Mouse (Mus musculus): ENCODE data around the gene Grin1.
"Not testable (repeated sequence)": the region's sequence is repeated elsewhere in the genome, so short reads cannot be mapped to it uniquely, and the experiment has no call there.

Grin1 gene

DNA sequence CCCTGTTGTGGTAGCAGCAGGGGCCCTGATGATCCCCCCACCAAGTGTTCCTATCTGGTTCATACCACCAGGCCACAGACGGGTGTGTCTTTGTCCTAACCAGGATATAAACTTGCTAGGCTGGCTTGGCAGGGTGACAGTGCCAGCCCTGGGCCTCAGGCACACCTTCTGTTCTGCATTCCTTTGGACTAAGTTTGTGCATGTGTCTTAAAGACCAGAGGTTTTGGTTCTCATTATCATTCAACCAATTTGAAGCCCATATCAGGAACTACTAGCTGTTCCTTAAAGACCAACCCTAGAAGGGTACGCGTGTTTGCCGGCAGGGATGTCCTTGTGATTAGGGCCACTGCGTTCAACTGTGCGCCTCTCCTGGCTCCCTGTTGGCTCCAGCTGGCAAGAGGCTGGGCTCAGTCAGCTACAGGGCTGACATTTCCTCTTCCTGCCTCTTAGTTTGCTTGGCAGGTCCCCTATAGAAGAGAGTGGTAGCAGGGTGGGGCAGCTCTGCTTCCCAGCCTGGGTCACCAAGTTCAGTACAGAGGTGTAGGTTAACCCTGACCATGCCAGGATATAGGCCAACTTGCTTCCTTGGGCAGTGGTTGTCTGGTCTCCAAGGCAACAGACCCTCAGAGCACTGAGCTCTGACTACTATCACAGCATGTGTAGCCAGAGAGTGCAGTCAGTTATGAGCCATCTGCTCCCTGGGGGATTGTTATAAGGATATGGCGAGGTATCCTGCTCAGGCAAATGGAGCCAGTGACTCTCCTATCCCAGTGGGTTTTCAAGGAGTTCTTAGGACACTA lies 31.9 kb downstream of the Grin1 start:
- DNase-seq (ENCODE audit: low spot score) = no peak

DNA sequence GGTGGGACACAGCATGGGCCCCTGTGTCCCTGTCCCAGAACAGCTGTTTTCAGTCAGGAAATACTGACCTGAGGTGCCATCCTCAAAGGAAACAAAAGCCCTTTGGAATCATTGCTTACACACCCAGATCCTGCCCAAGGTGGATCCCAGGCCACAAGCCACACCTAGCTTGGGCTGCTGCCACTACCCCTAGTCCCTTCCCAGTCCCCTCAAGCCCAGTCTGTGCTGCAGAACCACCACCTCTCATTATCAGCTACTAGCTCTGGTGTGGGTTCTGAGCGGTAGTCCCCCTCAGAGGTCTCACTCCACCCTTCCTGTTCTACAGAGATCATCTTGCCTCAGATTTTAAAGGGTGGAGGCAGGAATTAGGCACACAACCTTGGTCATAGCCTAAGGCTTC lies 32.7 kb downstream of the Grin1 start:
- DNase-seq (ENCODE audit: low spot score) = no peak

DNA sequence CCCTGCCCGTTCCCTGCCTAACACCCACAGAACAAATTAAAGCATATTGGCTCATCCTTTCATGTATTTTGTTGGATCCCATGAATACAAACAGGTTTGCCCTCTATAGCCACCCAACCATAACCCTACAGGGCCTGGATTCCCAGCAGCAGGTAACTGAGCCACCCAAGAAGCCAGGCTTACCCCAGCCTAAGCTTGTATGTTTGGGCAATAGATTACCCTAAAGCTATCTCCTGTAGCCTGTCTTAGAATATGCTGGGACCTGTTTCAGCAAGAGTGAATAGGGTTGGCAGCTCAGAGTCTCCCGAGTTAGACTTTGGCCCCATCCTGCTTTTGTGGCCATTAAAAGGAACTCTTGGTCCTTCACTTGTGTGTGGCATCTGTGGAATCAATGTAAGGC lies 33.4 kb downstream of the Grin1 start:
- DNase-seq (ENCODE audit: low spot score) = no peak

DNA sequence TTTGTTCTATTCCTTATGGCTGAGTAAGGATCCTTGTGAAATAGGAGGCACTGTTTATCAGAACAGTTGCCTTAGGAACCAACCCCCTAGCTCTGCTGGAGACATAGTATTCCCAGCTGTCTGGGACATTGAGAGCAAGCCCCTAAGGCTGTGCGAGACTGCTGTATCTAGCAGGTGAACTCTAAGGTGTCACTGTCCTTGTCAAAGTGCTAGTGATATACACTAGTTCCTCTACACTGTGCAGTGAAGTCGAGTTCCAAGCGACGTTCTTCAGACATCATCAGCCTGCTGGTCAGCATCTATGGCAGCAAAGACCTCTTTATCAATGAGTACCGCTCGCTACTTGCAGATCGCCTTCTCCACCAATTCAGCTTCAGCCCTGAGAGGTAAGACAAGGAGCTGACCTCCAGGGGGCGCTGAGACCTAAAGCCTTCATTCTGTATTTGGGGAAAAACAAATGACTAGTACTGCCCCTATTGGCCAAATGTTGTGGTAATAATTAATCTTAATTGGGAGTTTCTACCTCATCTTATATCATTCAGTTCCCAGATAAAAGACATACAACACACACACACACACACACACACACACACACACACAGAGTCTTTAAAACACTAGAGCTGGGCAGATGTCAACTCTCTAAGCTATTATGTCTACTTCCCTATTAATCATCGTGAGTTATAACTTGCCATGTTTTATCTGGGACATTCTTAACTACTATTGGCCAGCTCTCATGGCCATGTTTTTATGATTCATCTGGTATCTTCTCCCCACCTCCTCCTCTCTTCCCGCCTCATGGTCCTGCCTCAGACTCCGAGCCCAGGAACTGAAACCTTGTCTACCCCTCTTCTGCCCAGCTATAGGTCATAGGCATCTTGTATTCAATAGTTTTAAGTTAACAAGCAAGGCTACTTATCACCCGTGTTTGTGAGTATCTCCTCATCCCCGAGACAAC lies 39.8 kb downstream of the Grin1 start:
- DNase-seq (ENCODE audit: low spot score) = no peak

DNA sequence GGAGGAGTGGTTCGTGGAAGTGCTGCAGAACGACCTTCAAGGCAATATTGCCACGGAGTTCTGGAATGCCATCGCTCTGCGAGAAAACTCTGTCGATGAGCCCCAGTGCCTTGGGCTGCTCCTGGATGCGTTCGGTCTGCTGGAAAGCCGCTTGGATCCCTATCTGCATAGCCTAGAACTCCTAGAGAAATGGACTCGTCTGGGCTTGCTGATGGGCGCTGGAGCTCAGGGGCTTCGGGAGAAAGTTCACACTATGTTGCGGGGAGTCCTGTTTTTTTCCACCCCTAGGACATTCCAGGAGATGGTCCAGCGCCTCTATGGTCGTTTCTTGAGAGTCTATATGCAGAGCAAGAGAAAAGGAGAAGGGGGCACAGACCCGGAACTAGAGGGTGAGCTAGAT lies 46.0 kb downstream of the Grin1 start:
- no peak for DNase-seq (ENCODE audit: low spot score)

DNA sequence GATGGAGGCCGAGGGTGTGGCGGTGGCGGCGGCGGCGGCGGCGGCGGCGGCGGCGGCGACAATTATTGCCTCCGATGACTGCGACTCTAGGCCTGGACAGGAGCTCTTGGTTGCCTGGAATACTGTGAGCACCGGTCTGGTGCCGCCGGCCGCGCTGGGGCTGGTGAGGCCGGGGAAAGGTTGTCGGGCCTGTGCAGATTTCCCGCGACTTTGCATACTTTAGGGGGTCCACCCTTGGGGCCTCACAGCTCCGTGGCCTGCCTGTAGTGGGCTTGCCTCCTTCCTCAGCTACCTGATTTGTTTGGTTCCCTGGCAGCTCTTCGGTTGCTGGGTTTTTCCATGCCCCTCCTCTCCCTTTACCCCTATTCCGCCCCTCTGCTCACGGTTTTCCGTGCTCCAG lies 46.5 kb downstream of the Grin1 start:
- DNase-seq (ENCODE audit: low spot score) = no peak

DNA sequence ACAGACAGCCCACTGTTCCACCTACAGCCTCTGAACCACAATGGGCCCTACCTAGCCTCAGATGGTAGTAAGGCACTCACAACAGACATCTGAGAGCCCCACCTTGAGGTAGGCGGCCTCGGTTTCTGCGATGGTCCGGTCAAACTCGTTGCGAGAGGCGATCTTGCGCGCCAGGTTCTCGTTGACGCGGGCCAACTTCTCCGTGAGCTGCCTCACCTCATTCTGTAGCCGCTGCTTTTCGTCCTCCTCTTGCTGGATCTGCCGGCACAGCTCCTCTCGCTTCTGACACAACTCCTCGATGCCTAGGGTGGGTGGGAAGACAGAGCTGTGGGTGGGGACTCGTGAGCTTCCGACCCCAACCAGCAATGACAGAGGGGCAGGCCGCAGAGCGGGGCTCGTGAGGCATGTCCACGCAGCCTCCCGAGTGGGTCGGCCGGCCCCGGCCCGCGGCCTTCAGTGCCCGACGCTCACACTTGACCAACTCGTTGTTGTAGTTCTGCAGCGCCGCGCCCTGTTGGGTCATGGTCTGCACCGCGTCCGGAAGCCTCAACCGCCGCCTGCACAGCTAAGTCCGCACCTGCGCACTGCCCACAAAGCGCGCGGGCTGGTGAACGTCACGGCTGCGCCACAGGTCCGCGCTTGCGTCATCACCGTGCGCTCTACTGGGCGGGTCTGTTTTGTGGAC lies 47.0 kb downstream of the Grin1 start, which contains the start of the genes Ssna1 and Anapc2:
TSS of gene Ssna1 (minus strand) at position 612 of the 685 bp plus-strand sequence.
TSS of gene Anapc2 (plus strand) at position 652 of the 685 bp plus-strand sequence.
- peak; percentile 97 for DNase-seq (ENCODE audit: low spot score)

DNA sequence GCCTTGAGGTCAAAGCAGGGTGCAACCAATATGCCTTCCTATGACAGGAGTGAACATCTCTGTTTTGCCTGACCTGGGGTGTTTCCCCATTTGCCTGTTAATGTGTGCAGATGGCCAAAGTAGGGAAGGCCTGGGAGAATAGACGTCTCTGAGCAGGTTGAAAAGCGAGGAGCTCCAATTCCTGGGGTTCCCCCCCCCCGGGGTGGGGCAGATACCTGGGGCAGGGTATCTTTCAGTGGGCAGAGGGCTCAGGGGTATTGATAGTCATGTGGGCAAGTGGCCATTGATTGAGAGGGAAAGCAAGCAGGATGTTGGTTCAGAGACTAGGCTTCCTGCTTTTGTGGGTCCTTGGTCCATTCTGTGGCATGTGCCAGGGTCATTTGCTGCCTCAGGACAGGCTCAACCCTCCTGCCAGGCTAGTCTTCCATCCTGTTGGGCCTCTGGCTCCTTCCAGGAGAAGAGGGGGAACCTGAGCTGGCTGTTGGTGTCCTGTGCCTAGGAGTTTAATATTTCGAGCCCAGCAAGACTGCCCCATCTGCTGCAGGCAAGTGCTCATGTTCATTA lies 51.2 kb downstream of the Grin1 start:
- DNase-seq (ENCODE audit: low spot score) = no peak

DNA sequence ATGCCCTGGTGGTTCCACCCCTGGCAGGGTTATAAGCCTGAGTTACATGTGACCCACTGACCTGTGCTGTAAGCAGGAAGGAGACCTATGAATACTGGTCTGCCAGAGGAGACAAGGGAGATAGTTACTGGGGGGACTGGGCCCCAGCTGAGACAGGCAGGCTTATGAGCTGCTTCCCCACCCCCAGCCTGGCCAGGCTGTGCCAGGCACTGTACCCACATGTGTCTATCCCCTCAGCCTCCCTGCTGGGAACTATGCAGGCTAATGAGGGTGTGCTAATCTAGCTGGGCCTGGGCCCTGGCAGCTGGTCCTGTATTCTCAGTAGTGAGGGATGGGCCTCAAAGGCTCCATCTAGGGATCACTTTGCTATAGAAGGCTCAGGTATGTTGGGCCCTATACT lies 51.7 kb downstream of the Grin1 start:
- no peak for DNase-seq (ENCODE audit: low spot score)

DNA sequence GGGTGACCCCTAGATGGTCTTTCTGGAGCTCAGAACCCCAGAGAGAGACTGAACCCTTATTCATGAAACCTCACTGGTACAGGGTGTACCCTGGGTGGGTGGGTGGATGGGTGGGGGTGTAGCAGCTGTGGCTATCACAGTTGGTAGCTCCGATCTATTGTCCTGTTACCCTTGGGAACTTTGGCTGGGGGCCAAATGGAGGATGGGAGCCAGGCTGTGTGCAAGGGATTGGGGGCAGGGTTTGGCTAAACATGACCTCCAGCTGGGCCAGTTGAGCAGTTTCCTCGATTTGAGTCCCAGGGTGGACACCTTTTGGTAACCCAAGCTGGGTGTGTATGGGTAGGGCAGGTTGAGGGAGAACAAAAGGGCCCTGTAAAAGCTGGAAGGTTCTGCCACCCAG lies 52.3 kb downstream of the Grin1 start:
- no peak for DNase-seq (ENCODE audit: low spot score)

DNA sequence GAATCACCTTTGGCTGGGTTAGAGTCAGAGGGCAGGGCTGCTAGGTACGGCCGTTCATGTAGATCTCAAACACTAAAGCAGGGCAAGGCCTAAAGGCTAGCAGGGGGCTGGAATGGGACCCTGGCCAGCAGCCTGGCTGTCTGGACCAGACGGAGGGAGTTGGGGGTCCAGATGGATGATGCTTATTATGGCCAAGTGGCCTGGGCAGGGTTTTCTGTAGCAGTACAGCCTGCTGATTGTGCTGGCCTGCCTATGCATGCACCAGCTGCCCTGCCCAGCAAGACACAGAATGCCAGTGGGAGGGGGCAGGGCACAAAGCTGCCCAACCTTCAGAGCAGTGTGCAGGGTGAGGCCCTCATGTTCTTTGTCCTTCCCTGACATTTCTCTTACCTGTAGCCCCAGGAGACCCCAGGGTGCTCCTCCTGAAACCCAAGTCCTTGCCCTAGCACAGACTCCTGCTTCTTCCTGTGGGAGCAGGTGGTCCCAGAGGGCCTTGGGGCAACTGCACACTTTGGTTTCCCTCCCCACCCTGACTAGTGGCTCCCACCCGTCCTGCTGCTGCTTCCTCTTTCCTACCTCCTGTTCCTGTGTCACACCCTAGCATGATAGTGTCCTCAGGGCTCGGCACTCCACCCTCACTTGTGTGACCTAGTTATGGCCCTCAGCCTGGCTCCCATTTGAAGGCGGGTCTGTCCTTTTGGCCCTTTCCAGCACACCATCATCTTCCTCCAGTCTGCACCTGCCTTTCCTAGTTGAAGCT lies 52.9 kb downstream of the Grin1 start:
- DNase-seq (ENCODE audit: low spot score) = no peak

DNA sequence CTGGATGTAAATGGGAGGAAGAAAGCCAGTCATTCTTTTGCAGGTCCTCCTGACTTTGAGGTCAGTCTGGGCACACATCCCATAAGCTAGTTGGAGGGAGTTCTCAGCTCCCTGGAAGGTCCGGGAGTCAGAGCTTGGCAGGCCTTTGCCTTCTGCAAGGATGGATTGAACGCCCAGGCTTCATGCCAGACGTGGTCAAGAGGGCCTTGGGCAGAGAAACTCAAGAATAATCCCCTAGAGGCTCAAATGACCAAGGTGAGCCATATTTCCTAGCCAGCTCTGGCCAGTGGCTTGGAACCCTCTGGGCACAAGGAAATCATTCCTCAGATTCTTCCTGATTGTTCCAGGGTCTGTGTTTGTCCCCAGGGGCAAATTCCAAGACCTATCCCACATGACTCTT lies 54.1 kb downstream of the Grin1 start:
- DNase-seq (ENCODE audit: low spot score) = no peak

DNA sequence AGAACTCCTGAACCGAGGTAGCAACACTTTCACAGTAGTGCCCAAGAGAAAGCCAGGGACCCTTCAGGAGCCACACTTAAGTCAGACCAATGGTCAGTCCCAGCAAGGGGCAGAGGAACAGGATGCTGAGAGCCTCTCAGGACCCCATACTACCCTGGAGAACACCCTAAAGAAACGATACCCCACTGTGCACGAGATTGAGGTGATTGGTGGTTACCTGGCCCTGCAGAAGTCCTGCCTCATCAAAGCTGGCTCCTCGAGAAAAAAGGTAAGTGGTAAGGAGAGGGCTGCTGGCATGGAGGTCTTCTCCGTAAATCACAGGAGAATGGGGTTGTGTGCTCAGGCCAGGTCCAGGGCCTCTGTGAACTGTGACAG lies 54.7 kb downstream of the Grin1 start:
- DNase-seq (ENCODE audit: low spot score) = no peak

DNA sequence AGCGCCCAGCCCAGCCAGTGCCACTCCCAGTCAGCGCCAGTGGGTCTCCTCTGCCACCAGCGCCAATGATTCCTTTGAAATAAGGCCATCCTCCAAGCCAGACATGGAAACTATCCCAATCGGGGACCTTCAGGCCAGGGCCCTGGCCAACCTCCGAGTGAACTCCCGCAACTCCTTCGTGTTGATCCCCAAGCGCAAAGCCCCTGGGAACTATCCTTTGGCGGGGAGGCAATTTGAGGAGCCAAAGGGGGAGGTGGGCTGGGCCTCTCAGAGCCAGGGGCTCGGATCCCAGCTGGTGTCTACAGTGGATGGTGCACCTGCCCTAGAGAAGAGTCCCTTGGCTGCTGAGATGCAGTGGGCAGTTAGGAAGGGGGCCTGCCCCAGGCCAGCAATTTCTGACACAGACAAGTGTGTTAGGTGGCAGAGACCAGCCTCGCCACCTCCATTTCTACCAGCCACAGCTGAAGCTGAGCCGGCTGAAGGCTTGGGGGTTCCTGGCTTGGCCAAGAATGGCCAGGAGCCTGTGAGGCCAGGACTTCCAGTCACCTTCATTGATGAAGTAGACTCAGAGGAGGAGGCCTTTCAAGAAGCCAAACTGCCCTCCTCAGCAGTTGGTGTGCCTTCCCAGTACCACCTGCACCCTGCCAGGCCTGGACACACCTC lies 55.2 kb downstream of the Grin1 start:
- DNase-seq (ENCODE audit: low spot score) = no peak

DNA sequence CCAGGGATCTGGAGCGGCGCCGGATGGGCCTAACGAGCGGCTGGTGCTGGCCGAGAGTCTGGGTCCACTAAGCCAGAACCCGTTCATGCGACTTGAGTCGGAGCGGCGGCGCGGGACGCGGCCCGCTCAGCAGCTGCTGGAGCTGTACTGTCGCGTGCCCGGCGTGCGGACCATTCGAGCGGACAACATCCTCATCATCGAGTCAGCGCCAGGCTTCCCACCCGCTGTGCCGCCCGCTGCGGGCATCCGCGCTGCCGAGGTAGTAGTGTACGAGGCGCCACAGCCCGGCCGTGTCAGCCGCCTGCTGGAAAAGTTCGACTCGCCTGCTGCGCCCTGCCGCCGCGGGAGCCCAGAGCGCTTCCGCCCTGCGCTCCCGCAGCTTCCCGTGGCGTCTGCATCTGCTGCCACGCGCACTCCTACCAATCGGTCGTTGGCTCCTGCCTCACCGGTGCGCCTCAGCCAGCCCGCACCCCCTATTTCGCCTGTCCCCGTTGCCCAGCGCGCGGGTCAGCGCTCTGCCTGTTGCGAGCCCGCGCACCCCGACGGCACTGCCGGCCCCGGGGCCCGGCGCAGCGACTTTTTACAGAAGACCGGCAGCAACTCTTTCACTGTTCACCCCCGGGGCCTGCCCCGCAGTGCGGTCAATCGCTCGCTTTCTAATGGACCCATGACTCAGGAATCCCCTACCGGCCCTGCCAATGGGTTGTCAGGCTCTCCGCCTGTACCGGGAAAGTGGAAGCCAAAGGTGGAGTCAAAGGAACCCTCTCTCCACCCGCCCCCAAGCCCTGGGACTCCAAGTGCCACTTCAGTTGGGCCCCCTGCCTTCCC lies 56.0 kb downstream of the Grin1 start:
- DNase-seq (ENCODE audit: low spot score) = no peak

DNA sequence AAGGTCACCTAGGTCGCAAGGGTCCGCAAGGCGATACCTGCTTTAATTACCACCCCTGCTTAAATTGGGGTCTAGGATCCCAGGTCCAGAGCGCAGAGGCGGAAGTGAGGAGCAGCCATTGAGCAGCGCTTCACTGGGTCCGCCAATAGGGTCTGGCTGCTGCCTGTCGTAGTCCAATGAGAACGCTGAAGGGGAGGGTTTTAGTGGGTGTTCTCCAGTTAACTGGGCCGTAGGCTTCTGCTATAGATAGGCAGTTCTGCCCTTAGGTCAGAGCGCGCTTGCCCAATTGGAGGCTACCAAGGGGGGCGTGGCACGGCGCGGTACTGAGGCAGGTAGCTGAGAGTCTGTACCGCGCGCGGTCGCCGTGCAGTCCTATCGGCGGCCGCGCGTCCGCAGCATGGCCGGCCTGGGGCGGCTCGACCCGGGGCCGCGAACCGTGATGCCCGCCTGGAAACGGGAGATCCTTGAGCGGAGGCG lies 56.7 kb downstream of the Grin1 start, which contains the start of gene Tprn:
TSS of gene Tprn (plus strand) at position 328 of the 477 bp plus-strand sequence.
- DNase-seq (ENCODE audit: low spot score) = peak; percentile 94

DNA sequence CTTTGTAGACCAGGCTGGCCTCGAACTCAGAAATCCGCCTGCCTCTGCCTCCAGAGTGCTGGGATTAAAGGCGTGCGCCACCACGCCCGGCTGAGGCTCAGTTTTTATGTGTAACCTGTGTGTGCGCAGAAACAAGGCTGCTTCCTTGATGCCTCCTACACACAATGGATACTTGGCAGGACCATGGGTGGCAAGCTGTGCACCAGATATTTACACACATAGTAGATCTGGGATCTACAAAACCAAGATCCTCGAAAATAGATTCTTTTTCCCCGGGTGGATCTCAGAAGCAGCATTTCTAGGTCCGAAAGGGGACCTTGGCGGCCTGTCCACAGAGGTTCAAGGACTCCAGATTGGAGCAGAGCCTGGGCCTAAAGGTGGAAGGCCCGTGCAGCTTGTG lies 57.1 kb downstream of the Grin1 start:
- peak; percentile 49 for DNase-seq (ENCODE audit: low spot score)

DNA sequence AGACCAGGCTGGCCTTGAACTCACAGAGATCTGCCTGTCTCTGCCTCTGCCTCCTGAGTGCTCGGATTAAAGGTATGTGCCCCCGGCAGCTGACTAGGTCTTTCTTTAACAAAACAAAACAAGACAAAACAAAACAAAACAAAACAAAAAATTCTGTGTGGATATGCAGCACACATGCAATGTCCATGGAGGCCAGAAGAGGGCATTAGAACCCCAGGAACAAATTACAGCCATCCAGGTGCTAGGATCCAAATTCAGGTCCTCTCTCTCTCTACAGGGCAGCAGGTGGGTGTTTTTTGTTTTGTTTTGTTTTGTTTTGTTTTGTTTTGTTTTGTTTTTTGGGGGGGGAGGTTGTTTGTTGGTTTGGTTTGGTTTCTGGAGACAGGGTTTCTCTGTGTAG lies 60.1 kb downstream of the Grin1 start:
- DNase-seq (ENCODE audit: low spot score) = no peak

DNA sequence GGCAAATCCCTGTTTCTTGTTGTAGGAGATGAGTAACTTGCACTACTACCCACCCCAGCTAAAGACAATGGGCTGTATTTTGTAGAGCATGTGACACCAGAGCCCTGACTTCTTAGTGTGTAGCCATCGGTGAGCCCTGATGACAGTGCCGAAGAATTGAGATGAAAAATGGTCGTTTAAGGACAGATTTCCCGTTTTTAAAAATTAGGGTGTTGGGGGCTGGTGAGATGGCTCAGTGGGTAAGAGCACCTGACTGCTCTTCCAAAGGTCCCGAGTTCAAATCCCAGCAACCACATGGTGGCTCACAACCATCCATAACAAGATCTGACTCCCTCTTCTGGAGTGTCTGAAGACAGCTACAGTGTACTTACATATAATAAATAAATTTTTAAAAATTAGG lies 61.7 kb downstream of the Grin1 start:
- DNase-seq (ENCODE audit: low spot score) = not testable (repeated sequence)
